Mouse (Mus musculus) retina, postnatal 7 days (tissue): ENCODE data around the gene Cd209a.
"Not testable (repeated sequence)": the region's sequence is repeated elsewhere in the genome, so short reads cannot be mapped to it uniquely, and the experiment has no call there.

ENCODE experiments used
- DNase-seq: peaks from one replicate; pipeline ENCODE4 v3.0.0-alpha.2; 2012; ENCODE audit warnings: low read depth, low spot score

Cd209a gene

DNA sequence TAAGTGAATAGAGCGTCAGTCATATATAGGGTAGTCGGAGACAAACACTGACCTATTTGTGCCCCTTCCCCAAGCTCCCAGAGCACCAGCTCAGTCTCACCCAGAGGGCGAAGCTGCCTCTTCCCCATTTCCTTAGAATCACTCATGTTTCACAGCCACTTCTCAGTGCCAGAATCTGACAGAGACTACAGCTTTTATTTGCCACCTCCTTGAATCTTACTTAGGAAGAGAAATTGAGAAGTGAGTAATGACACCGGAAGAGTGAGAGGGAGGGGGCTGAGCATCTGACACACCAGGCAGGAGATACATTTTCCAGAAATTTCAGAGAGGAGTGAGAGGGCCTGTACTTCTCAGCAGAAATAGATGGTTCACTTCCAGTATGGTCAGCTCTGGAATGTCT, at the start of gene Cd209a:
Gene Cd209a, minus strand, starts transcription at position 224 of the 400 bp plus-strand sequence.
- DNase-seq = no peak

DNA sequence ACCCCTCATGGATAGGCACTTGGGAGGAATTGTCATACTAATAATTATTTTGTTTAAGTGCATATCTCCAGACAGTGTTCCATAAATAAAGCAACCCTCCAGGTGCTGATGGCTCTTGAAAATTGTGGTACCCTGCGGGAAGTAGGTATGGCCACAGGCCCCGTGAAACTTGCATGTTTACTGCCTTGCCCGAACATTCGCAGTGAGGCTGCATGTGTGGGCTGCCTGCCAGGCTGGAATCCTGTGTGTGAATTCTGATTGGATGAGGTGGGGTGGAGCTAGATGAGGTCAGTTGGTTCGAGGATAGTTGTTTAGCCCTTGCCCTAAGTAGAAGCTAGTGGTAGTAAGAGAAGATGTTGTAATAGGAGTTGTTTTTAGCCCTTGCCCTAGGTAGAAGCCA, 19.9 kb upstream of the Cd209a start:
- DNase-seq = not testable (repeated sequence)

DNA sequence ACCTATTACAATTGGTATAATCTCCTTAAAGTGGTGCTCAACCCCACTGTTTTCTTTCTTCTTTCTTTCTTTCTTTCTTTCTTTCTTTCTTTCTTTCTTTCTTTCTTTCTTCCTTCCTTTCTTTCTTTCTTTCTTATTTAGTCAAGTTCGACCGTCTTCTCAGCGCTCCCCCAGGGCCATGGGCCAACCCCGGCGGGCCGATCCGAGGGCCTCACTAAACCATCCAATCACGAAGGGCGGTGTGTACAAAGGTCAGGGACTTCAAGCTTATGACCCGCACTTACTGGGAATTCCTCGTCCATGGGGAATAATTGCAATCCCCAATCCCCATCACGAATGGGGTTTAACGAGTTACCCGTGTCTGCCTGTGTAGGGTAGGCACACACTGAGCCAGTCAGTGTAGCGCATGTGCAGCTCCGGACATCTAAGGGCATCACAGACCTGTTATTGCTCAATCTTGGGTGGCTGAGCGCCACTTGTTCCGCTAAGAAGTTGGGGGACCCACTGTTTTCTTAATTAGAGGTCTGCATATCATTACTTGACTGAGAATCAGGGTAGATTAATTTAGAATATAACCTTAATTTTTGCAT, 5.6 kb upstream of the Cd209a start:
- peak; percentile 70 for DNase-seq

DNA sequence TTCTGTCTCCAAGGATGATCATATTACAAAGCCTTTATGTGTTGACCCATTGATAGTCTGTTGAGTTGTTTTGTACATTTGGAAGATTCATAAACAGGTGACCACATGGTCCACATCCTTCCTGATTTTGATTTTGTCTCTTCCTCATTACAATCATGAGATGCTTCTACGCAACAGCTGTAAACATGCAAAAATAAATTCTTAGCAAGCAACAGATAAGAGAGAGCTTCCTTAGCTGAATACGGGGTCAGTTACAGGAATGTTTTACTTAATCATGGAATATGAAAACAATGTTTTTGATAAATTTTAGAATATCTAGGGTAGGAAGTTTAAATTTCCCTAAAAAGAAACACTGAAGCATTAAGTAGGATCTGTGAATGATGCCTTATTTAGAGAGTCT, 11.8 kb downstream of the Cd209a start:
- no peak for DNase-seq

DNA sequence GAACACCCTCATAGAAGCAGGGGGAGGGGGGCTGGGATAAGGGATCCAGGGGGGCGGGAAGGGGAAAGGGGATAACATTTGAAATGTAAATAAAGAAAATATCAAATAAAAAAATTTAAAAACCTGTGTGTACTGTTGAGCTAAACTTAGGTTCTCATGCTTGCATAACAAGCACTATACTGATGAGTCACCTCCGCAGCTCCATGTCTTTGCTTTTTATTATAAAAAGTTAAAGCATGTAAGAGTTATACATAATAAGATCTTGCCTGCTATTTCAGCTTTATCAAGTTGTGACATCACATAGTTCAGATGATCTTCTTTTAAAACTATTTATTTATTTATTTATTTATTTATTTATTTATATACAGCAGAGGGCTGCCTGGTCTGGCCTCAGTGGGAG, 13.2 kb downstream of the Cd209a start:
- DNase-seq = no peak

DNA sequence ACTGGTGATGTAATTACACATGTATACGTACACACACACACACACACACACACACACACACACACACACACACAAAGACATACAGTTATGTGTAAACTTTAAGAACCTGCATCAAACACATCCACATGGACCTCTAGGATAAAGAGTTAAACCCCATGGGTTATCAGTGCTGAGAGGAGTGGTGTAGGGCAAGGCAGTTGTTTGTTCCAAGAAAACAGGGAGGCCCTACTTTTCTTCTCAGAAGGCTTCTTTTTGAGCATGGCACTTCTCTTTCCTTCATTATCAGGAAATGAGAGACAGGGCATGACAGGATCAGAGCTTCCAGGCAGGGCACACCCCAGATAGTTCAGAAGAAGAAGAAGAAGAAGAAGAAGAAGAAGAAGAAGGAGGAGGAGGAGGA, 14.7 kb downstream of the Cd209a start:
- no peak for DNase-seq

DNA sequence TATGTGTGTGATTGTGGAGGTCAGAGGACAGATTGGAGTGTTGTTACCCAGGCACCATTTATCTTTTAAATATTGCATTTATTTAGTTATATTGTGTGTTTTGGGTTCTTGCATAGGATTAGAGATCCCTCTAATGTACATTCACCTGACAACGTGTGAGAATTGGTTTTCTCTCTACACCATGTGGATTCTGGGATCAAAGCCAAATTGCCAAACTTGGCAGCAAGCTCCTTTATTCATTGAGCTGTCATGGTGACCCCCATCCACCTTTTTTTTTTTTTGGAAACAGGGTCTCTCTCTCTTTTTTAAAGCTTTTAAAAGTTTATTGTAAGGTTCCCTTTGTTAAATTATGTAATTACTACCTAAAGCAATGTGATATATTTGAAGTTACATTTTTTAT, 27.7 kb downstream of the Cd209a start:
- DNase-seq = no peak

DNA sequence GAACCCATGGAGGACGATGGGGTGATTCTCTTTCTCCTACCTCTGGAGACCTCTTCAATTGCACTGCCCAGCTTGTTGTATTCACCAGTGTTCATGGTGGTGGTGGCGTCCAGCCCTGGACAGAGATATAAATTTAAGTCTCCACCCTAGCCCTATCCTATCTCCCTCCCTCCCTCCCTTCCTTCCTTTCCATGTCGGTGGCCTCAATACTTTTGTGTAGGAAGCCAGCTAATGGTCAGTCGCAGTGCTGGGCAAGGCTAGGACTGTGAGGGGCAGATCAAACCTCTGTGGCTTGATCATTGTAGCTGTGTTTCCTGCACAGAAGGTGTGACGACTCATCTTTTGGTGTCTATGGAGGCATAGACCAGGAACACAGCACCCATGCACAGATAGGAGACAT, 28.2 kb downstream of the Cd209a start, which contains the start of gene Clec4g:
Gene Clec4g, minus strand, starts transcription at position 101 of the 400 bp plus-strand sequence.
- no peak for DNase-seq

DNA sequence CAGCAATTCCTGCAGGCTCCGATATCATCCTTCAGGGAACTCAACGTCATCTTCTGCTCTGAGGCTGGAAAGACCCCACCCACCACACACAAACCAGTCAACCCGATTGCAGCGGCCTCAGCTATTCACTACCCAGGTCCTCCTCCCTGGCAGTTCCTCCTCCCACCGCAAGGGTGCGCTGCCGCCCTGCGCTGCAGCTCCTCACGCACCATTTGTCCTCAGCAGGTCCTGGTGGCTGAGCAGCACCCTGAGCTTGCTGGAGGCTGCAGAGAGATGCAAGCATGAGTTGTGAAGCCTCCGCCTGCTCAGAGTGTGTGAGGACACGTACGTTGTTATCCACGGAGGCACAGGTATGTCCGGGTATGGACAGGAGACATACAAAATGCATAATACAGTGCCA, 30.2 kb downstream of the Cd209a start:
- peak; percentile 6 for DNase-seq

DNA sequence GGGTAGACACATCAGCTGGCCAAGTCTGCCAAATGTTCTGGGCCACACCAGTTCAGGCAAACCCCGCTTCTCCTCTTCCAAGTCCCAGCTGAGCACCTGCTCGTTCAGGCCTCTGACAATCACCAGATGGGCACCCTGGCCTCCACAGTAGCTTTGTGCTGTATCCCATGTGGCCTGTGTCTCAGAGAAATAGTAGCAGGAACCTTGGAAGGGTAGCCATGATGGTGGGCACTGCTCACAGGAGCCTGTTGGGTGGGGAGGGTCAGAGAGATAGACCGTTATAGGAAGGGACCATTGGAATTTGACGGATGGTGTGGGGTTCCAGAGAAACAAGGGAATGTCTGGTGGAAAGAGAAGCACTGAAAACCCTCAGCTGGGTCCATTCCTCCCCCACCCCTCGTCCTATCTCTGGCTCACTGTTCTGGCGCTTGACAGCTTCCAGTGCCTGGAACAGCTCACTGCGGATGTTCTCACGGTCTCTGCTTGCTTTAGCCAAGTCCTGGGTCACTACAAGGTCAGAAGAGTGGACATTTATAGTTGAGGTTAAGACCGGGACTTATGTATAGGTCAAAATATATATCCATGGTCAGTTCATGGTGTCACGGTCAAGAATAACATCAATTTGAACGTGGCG, 31.3 kb downstream of the Cd209a start:
- no peak for DNase-seq

DNA sequence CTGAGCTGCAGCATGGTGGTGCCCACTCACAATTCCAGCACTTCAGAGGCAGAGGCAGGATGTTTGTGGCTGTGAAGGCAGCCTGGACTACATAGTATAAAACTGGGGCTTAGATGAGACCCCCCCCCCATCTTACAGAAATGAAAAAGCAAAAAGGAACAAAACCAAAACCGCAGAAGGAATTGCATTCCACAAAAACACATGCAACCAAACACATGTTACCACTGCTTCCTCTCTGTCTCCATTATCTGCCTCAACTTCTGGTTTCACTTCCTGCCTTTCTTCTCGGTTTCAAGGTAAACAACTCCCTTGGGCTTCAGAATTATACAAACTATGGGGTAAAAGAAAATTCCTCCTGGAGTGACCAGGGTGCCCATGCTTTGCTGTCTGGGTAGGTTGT, 37.1 kb downstream of the Cd209a start:
- DNase-seq = no peak

DNA sequence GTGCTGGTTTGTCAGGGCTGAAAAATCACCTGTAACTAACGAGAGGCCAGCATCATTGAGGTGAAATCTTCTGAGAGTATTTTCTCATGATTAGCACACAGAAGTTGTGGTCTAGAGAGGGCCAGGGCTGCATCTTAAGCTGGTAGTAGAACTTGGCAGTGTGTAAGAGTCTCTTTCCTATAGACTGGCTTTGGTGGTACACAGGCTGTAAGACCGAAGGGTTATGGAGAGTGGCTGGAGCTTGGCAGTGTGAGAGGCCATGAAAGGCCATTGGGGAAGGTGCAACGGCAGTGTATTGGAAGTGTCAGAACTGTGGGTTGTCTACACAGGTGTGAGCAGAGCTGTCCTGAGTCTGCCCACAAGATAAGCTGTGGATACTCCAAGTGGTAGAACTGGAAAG, 38.5 kb downstream of the Cd209a start:
- DNase-seq = no peak

DNA sequence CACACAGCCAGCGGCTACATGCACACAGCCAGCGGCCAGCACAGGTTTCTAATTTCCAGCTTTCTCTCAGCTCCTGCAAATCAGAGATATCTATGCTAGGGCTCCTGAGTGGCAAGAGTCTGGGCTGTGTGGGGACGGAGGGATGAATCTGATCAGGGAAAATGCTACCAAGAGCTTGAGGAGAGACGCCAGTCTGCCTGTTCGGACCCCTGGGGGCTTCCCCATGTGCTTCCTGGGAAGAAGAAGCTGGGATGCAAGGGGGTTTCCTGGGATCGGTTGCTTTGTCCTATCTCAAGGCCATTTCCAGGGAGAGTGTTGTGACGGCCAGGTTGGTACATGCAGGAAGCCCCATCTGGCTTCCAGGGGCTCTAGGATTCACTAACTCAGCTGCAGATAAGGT, 41.2 kb downstream of the Cd209a start:
- no peak for DNase-seq

DNA sequence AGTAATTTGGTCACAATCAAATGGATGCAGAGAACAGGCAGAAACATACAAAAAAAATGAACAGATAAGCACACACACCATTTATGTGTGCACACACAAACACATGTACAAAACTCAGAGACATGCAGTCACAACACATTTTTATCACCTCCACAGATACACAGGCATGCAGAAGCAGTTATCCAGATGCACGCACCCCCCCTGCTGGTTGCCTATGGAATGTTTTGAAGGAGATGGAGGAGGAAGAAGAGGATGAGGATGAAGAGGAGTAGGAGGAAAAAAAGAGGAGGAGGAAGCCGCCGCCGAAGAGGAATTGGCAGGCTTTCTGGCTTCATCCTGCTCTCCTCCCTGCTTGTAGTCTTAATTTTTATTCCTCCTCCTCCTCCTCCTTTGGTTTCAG, 43.1 kb downstream of the Cd209a start:
- DNase-seq = no peak

DNA sequence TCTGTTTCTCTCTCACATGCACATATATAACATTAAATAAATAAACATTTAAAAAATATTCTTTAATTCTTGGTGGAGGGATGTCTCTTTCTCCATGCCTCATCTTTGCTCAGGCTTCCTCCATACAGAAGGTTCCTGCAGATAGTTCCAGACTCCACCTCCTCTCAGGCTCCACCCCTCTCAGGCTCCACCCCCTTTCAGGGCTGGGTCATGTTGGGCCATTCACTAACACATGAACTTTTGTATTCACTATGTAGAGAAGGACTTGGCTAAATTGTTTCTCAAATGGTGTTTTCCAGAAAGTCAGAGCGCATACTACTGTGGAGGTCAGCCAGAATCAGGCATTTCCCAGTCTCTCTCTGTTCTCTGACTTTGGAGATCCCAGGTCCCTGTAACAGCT, 47.3 kb downstream of the Cd209a start:
- DNase-seq = no peak

DNA sequence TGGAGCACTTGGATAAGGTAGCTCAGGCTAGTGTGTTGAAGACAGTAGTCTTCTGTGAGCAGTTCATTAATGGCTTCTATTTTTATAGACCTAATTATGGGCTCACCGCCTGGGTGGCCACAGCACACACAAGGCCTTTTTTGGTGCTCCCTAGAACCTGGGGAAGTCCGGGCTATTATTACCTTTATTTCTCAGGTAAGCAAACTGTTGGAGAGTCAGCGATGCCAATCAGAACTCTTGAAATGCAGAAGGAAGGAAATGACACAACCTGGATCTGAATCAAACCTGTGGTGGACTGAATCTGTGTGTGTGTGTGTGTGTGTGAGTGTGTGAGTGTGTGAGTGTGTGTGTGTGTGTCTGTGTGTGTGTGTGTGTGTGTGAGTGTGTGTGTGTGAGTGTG, 54.7 kb downstream of the Cd209a start, which contains the start of gene Fcer2a:
Gene Fcer2a, minus strand, starts transcription at position 55 of the 400 bp plus-strand sequence.
- no peak for DNase-seq
